Mouse (Mus musculus) E14TG2a.4 (cell line): ENCODE results near the gene Hip1.

Source experiments
- H3K27me3 ChIP-seq: 2 replicates; pipeline ENCODE4 v1.6.1; 2014; ENCODE audit warnings: low read length, control low read depth; ENCODE audit not compliant: insufficient read depth
- H3K36me3 ChIP-seq: 2 replicates; pipeline ENCODE4 v1.6.1; 2014; ENCODE audit warnings: low read length, control low read depth; ENCODE audit not compliant: insufficient read depth
- H3K4me1 ChIP-seq: replicated peaks from 2 replicates; pipeline ENCODE4 v1.6.1; 2014; ENCODE audit warnings: low read depth, low read length, control low read depth
- H3K4me3 ChIP-seq: replicated peaks from 2 replicates; pipeline ENCODE4 v1.5.1; 2014; ENCODE audit warnings: mild to moderate bottlenecking, low read length
- H3K9me3 ChIP-seq: 2 replicates; pipeline ENCODE4 v1.6.1; 2014; ENCODE audit warnings: low read length, control low read depth
- CTCF ChIP-seq: conservative IDR thresholded peaks from 2 replicates; pipeline ENCODE4 v1.5.1; 2014; ENCODE audit warnings: low read length
- NANOG ChIP-seq: IDR thresholded peaks from 2 replicates; pipeline ENCODE4 v1.6.1; 2014; ENCODE audit warnings: borderline replicate concordance, low read length, mixed read lengths
- POU5F1 ChIP-seq: IDR thresholded peaks from 2 replicates; pipeline ENCODE4 v1.6.1; 2014; ENCODE audit warnings: low read length, borderline replicate concordance

The Hip1 gene

DNA sequence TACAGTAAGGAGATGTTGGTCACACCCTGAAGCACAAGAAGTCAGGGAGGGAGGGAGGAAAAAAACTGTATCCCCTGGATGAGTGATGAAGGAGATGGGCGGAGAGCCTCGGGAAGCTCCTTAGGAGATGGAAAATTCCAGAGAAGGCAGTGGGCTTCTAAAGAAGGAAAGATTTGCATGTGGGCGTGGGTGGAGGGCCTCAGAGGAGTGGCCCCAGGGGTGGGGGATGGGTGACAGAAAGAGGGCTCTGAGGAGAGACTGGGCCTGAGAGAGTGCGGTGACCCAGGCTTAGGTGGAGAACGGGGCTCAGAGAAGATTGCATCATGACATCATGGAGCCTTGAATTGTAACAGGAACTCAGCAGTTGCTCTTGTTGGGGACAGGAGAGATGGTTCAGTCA lies 39.5 kb downstream of the Hip1 start:
- TF ChIP-seq CTCF (no peak), POU5F1 (no peak), NANOG (no peak)
- no peaks in the 10 kb centered on the region for H3K36me3 ChIP-seq
- H3K4me1 ChIP-seq, result peaks cover 28% of the 10 kb centered on the region
- H3K4me3 ChIP-seq, result no peak overlapping the region
- H3K9me3 ChIP-seq, result peaks cover 5% of the 10 kb centered on the region; the same call in 1 of the 2 replicates
- H3K27me3 ChIP-seq, result no peaks in the 10 kb centered on the region

DNA sequence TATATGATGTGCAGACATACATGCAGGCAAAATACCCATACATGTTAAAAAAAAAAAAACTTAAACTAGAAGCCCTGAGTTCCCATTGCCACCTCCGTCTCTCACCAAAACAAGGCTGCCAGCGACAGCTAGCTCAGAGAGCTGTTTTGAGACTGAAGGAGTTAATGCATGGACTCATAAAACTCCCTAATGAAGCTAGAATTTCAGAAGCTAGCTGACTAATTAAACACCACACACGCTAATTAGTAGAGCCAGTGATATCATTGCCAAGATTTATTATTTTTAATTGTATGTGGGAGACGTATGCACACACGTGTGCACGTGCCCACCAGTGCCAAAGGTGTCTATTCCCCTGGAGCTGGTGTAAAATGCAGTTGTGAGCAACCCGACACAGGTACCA lies 42.0 kb downstream of the Hip1 start:
- H3K27me3 ChIP-seq, result no peaks in the 10 kb centered on the region
- TF ChIP-seq NANOG, result no peak
- no peak for TF ChIP-seq POU5F1
- TF ChIP-seq CTCF, result no peak
- H3K4me1 ChIP-seq, result peaks cover 30% of the 10 kb centered on the region
- H3K36me3 ChIP-seq, result no peaks in the 10 kb centered on the region
- peaks cover 5% of the 10 kb centered on the region; the same call in 1 of the 2 replicates for H3K9me3 ChIP-seq
- no peak overlapping the region for H3K4me3 ChIP-seq

DNA sequence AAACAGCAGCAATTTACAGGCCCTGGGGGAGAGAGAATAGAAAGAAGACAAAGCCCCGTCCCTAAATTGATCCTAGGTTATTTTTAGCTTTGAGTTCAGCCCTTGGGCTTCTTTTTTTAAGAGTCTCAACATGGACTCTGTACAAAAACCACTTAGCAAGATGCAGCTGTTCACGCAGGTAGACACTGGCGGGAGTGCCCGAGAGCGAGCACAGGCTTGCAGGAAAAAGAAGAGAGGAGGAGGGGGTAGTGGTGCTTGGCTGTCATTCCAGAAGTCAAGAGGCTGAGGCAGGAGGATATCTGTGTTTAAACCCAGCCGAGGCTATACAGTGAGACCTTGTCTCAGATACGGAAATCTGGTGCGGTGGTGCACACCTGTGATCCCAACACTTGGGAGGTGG lies 42.9 kb downstream of the Hip1 start:
- Histone ChIP-seq H3K36me3 (no peaks in the 10 kb centered on the region), H3K4me1 (peaks cover 30% of the 10 kb centered on the region), H3K27me3 (no peaks in the 10 kb centered on the region), H3K4me3 (no peak overlapping the region), H3K9me3 (peaks cover 5% of the 10 kb centered on the region; the same call in 1 of the 2 replicates)
- no peak for TF ChIP-seq POU5F1
- no peak for TF ChIP-seq CTCF
- TF ChIP-seq NANOG, result no peak

DNA sequence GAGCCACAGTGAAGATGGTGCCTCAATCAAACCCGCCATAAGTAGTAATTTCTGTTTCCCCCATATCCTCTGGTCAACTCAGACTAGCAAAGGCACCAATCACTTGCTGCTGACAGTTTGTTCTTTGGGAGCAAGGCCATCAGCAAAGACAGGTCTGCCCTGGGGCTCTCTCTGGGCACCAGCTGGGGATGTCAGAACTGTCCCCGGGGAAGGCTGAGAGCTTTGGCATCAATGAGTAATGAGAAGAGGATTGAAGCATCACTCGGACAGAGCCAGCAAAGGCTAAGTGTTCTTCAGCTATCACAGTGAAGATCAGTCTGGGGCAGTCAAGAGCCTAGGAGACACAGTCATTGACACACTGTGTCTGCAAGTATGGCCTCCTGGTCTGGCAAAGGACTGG lies 46.0 kb downstream of the Hip1 start:
- Histone ChIP-seq H3K9me3 (peaks cover 3% of the 10 kb centered on the region; the same call in 1 of the 2 replicates), H3K4me3 (no peak overlapping the region), H3K27me3 (no peaks in the 10 kb centered on the region), H3K4me1 (peaks cover 31% of the 10 kb centered on the region), H3K36me3 (no peaks in the 10 kb centered on the region)
- TF ChIP-seq CTCF (no peak), NANOG (no peak), POU5F1 (no peak)

DNA sequence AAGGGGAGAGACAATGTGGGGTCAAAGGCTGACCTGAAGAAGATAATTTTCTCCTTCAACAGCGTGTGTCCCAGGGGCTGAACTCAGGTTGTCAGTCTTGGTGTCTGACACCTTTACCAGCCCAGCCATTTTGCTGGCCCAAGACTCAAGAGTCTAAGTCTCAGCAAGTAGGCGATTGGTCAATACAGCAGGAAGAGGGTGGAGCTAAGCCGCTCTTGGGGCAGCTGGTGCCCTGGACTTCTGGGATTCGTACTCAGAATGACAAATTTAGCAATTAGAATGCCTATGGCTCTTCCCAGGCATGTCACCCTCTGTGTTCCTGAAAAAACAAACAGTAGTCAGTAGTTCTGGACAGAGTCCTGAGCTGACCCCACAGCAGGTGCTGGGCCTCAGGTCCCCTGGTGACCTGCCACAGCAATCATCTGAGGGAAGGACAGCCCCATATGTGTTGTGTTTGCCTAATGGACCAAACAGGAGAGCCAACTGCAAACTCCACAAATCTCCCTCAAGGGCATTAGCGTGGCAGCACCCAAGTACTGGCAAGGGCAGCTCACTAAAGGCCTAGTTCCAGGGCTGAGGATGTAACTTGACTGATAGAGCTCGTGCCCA lies 47.5 kb downstream of the Hip1 start:
- Histone ChIP-seq H3K4me3 (no peak overlapping the region), H3K27me3 (no peaks in the 10 kb centered on the region), H3K36me3 (no peaks in the 10 kb centered on the region)

DNA sequence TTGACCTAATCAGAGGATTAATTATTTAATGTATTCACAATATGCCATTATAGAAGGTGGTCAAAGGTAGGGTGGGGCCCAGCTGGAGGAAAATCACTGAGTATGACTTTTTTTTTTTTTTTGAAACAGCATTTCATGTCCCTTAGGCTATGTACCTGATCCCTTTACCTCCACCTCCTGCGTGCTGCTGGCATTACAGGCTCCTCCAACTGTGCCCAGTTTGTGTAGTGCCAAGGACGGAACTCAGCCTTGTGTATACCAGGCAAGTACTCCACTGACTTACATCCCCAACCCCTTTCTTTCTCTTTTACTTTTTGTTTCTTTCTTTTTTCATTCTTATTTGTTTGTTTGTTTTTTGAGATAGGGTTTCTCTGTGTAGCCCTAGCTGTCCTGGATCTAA lies 48.4 kb downstream of the Hip1 start:
- H3K9me3 ChIP-seq, result peaks cover 3% of the 10 kb centered on the region; the same call in 1 of the 2 replicates
- TF ChIP-seq NANOG, result no peak
- TF ChIP-seq POU5F1, result no peak
- no peak for TF ChIP-seq CTCF
- no peaks in the 10 kb centered on the region for H3K27me3 ChIP-seq
- H3K36me3 ChIP-seq, result no peaks in the 10 kb centered on the region
- H3K4me1 ChIP-seq, result peaks cover 43% of the 10 kb centered on the region
- no peak overlapping the region for H3K4me3 ChIP-seq

More for the DNA sequence above, 47.5 kb downstream of the Hip1 start:
- Histone ChIP-seq H3K4me1 (peaks cover 41% of the 10 kb centered on the region), H3K9me3 (peaks cover 3% of the 10 kb centered on the region; the same call in 1 of the 2 replicates)
- TF ChIP-seq POU5F1 (no peak), CTCF (no peak), NANOG (no peak)

DNA sequence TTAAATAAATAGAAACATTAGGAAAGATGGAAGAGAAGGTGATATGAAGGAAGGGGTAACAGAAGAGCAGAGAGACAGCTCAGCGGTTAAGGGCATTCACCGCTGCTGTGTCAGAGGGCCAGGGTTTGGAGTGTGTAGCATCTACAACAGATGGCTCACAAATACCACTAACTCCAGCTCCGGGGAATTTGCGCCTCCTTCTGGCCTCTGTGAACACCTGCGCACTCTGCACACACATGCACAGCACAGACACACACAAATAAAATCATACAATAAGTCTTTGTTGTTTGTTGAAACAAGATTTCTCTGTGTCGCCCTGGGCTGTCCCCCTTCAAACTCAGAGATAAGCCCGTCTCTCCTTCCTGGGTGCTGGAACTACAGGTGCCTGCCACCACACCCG lies 49.4 kb downstream of the Hip1 start:
- TF ChIP-seq CTCF (peak; percentile 37), NANOG (no peak), POU5F1 (no peak)
- no peaks in the 10 kb centered on the region for H3K27me3 ChIP-seq
- H3K4me1 ChIP-seq, result peaks cover 47% of the 10 kb centered on the region
- no peaks in the 10 kb centered on the region for H3K36me3 ChIP-seq
- H3K4me3 ChIP-seq, result no peak overlapping the region
- peaks cover 3% of the 10 kb centered on the region; the same call in 1 of the 2 replicates for H3K9me3 ChIP-seq

DNA sequence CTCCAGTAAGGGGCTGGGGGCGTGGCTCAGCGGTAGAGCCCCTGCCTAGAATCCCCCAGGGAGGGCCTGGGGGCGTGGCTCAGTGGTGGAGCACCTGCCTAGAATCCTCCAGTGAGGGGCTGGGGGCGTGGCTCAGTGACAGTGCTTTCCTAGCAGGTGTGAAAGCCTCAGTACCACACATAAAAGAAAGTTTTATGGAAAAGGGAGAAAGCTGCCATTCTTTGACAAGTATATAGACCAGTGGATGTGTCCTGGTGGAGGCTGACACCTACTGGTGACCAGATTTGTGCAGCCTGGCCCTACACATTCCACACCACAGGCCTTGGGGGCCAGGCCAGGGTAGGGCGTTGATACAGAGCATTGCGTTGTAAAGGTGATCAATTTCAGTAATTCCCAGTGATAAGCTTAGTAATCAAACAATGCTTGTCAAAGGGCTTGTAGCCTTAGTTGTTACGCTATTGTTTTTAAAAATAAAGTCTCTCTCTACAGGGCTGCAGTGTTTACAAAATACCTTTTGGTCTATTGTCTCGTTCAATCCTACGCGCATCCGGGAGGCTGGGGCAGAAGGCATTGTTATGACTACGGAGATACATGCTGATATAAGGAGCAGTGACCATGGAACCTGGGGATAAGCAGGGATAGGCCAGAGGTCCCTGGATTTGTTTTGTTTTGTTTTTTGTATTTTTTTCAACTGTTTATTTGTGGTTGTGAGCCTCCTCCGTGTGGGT lies 50.6 kb downstream of the Hip1 start:
- Histone ChIP-seq H3K4me3 (no peak overlapping the region), H3K27me3 (no peaks in the 10 kb centered on the region), H3K9me3 (peaks cover 3% of the 10 kb centered on the region; the same call in 1 of the 2 replicates), H3K36me3 (no peaks in the 10 kb centered on the region), H3K4me1 (peaks cover 58% of the 10 kb centered on the region)
- no peak for TF ChIP-seq POU5F1
- TF ChIP-seq CTCF, result peak; percentile 20

DNA sequence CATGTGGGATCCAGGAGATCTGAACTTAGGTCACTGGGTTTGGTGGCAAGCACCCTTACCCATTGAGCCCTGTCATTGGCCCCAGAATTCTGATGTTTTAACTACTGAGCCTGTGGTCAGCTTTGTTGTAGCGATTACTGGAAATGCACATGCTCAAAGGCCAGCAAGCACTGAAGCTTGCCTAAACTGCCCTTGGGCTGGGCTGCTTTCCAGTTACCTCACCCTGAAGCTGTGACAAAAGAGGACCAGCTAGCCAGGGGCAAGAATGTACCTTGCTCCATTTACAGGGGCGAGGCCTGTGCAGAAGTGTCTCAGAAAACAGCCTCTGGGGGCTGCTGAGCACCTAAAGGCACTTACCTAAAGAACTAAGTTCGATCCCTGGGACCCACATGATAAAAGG lies 51.8 kb downstream of the Hip1 start:
- Histone ChIP-seq H3K27me3 (peaks cover 5% of the 10 kb centered on the region), H3K4me3 (no peak overlapping the region), H3K4me1 (peaks cover 61% of the 10 kb centered on the region), H3K9me3 (peaks cover 3% of the 10 kb centered on the region; the same call in 1 of the 2 replicates), H3K36me3 (no peaks in the 10 kb centered on the region)
- no peak for TF ChIP-seq CTCF
- no peak for TF ChIP-seq POU5F1
- no peak for TF ChIP-seq NANOG
